Mouse (Mus musculus) 3134 (cell line): ENCODE measurements around the gene Zkscan5.
"Not testable (repeated sequence)": the region's sequence is repeated elsewhere in the genome, so short reads cannot be mapped to it uniquely, and the experiment has no call there.

ENCODE experiments used
- DNase-seq: peaks from one replicate; pipeline ENCODE4 v3.0.0-alpha.2; 2011; ENCODE audit warnings: low spot score; ENCODE audit not compliant: insufficient read length; ENCODE audit errors: extremely low read depth

Gene Zkscan5

GRCm38 (mm10) chr5:145212216-145212615 lies 7.9 kb downstream of the Zkscan5 start:
- no peak for DNase-seq

GRCm38 (mm10) chr5:145213505-145213904 lies 9.1 kb downstream of the Zkscan5 start:
- DNase-seq = no peak

DNA sequence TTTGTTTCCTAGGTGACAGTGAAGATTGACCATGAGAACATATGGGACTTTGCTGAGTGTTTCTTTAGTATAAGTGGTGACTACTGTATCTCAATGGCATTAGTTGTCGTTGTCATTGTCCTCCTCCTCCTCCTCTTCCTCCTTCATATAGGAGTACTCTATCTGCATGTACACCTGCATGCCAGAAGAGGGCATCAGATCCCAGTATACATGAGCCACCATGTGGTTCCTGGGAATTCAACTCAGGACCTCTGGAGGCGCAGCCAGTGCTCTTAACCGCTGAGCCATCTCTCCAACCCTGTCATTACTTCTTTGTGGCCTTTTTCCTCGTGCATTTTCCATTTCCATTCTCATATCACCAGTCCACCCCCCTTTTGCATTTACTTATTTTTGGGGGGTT lies 10.3 kb downstream of the Zkscan5 start:
- no peak for DNase-seq

DNA sequence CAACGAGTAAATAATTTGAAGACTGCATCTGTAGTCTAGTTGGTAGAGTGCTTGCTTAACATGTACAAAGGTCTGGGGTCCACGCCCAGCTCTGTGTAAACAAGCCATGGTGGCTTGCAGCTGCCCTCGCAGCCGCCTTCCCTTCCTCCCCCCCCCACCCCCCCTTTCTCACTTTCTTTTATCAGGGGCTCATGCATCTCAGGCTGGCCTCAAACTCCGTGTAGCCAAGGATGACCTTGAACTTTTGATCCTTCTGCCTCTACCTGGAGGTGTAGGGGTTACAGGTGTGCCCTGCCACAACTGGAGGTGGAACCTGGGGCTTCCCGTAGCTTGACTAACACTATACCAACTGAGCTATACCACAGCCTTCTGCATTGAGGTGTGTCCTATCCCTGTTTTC lies 13.4 kb downstream of the Zkscan5 start:
- no peak for DNase-seq

DNA sequence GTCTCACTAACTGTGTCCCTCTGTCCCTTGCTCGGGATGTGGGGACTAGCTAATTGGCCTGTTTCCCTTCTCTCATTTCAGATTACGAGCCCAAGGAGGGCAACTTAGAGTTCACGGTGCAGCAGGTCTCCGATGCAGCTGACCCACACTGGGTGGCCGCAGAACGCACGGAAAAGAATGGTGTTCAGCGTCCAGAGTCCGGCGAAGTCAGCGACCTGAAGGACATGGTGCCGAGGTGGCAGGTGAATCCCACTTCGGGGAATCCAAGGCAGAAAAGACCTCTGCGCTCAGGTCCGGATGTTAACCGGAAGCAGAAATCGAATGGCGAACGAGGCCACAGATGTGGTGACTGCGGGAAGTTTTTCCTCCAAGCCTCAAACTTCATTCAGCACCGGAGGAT lies 13.8 kb downstream of the Zkscan5 start:
- no peak for DNase-seq

DNA sequence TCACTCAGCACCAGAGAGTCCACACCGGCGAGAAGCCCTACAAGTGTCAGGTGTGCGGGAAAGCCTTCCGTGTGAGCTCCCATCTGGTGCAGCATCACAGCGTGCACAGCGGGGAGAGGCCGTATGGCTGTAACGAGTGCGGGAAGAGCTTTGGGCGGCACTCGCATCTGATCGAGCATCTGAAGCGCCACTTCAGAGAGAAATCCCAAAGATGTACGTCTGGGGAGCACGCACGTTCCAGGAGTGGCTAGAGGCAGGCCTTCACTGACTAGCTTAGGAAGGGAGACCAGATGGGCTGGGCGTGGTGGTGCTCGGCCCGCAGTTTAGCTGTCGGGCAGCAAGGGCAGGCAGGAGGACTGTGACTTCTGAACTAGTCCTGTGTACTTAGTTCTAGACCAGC lies 14.3 kb downstream of the Zkscan5 start:
- DNase-seq = no peak

GRCm38 (mm10) chr5:145219981-145220380 lies 15.6 kb downstream of the Zkscan5 start:
- DNase-seq = no peak

- no peak for DNase-seq
Observed at GRCm38 (mm10) chr5:145222840-145223239, 18.5 kb downstream of the Zkscan5 start.

GRCm38 (mm10) chr5:145223395-145223794 lies 19.0 kb downstream of the Zkscan5 start:
- DNase-seq = no peak

DNA sequence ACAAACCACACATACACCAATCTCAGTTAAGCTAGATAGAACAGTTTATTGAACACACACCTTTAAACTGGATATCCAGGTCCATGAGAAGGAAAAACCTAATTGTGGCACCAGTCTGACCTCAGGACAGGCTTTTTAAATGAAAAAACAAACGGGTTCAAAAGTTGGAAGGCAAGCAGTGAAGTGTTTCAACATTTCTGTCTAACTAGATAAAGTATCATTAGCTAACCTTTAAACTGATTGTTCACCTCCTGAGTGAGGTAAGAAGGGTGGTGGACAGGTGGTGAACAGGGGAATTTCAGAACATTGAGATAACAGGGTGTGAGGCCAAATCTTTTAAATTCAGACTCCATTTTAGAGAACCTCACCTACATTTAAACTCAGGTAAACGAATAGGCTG lies 22.1 kb downstream of the Zkscan5 start:
- no peak for DNase-seq

GRCm38 (mm10) chr5:145229283-145229682 lies 24.9 kb downstream of the Zkscan5 start:
- DNase-seq = not testable (repeated sequence)

DNA sequence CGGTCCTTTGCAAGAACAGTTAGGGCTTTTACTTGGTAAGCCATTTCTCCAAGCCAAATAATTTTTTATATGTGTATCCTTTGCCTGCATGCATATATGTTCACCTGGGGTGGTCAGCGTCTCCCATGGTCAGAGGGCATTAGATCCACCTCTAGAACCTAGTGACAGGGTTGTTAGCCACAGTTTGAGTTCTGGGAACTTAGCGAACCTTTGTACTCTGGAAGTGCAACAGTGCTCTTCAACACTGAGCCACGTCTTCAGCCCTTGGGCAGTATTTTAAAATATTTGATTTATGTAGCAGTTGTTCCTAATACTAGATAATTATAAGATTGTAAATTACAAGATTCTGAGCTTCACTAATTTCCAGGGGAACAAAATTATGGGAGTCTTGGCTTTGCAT lies 26.3 kb downstream of the Zkscan5 start:
- no peak for DNase-seq

- peak; percentile 97 for DNase-seq
Observed at GRCm38 (mm10) chr5:145231367-145231871, 27.1 kb downstream of the Zkscan5 start, which contains the start of gene Zfp655. Zfp655 (plus strand) TSS chr5:145231715.

DNA sequence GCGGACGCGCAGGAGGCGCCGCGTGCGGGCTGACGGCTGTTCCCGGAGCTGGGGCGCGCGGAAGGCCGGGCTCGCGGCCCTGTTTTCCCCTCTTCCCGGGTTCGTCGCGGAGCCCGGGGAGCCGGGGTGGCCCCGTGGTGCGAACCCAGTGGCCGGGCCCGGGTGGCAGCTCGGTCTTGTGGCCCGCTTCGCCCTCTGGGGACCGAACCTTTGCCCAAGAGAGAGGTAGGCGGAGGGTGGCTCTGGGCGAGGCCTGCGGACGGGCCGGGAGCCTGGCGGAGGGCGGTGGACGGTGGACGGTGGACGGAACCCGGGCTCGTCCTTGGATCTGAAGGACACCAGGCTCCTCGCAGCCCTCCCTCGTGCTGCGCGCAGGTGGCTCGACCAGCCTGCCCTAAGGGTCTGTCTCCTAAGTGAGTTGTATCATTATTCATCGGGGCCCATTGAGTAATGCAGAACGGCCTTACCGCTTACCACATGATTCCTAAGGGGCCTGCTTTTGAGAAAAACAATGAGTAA lies 27.6 kb downstream of the Zkscan5 start:
- no peak for DNase-seq

DNA sequence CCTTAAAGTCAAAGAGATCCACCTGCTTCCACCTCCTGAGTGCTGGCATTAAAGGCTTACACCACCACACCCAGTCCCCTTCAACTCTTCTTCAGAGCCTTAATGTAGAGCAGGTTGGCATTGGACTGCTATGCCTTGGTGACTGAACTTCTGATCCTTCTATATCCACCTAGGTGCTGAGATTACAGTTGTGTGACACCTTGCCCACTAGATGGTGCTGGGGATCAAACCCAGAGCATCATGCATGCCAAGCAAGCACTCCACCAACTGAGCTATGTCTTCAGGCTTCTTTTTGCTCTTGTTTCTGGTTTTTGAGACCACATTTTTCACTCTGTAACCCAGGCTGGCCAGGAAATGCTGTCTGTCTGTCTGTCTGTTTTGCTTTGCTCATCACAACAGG lies 30.3 kb downstream of the Zkscan5 start:
- DNase-seq = no peak

- no peak for DNase-seq
Observed at GRCm38 (mm10) chr5:145249520-145249919, 45.2 kb downstream of the Zkscan5 start.
